Mouse (Mus musculus) heart, postnatal 36 days (tissue): ENCODE results near the gene Olfr560. TPM values are rescaled to one million over a fixed set of nuclear protein-coding genes. Genes with fewer than 3 reads are reported as not detected.

Experiments
- DNase-seq, 2 experiments: peaks; one replicate each; pipeline ENCODE4 v3.0.0; 2021 to 2022
- intact Hi-C: fragments of 180-260 bp; cut with DNase I; formaldehyde crosslinking; loops from one replicate; pipeline ENCODE4 v1.15.1; 2025
- total RNA-seq, 2 experiments: library from RNA; stranded (reverse); gene quantifications; 2 replicates each; pipeline ENCODE4 v1.2.3; 2021

Olfr560 gene
- not detected for total RNA-seq

- no peak for DNase-seq
- intact Hi-C loops = loop anchor here (10.0 kb wide), 1 partner anchor 156 kb away; the partner anchor contains the start of gene Olfr571
Observed at GRCm38 (mm10) chr7:102759266-102759665, at the start of gene Olfr560, which contains the start of gene Olfr78. Olfr560 (minus strand) TSS chr7:102759366. Olfr78 (minus strand) TSS chr7:102759471.

DNA sequence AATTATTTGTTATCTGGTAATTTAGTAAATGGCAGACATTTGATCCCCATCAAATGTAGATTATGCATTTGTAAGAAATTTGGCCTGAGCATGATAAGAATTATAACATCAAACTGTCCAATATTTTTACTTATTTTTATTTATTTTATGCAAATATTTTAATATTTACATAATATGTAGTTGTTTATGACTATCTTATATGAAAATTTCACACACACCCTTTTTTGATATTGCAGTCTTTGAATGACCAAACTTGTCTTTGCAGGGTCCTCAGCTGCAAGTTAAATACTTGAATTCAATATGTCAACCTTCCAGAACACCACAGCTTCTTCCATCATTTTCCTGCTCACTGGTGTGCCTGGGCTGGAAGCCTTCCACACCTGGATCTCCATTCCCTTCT is 44.0 kb upstream of the Olfr560 start, which contains the start of gene Olfr564:
Olfr564 (plus strand) TSS at position 301 of the 400 bp plus-strand sequence.
- intact Hi-C loops = no loop called here
- no peak for DNase-seq

- intact Hi-C loops = no loop called here
Observed at GRCm38 (mm10) chr7:102770921-102771320, 11.8 kb upstream of the Olfr560 start, which contains the start of gene Olfr561. Olfr561 (plus strand) TSS chr7:102771221.

DNA sequence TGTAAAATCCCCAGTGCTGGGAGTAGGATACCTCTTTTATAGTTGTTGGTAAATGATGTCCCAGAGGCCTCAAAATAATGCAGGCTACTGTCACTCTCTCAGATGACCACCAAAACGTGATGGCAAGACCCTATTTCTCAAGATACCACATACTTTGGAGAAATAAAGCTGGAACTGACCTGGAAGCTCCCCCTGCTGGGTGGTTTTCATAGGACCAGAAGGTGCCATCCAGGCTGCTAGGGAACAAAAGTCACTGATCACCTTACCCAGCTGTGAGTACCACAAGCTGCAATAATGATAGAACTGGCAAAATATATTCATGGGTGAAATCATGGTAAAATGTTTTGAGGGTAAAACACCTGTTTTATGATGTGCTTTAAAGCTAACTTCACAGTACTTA is 7.1 kb downstream of the Olfr560 start:
- peak in 1 of 2 experiments; percentile 6 for DNase-seq
- intact Hi-C loops = loop anchor here (2.0 to 10.0 kb wide), 3 partner anchors 87 to 239 kb away; partner anchors contain the start of genes Olfr556 and Olfr571

More at GRCm38 (mm10) chr7:102770921-102771320, 11.8 kb upstream of the Olfr560 start, which contains the start of gene Olfr561:
- DNase-seq = no peak

DNA sequence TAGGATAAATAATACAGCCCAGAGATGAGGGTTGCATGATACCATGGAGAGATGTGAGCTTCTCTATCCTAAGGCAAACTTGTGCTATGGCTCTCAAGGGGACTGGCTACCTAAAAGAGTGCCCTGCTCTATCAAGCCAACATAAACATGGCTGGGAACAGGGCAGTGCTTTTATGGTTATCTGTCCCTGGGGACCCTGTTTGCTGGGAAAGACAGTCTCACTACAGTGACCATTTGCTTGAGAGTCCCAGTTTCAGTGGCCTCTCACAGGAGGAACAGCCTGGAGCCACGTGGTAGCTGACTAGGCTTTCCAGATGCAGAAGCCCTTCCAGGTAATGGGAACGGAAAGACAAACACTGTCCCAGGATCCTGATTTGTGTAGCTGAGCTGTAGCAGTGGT is 21.5 kb downstream of the Olfr560 start:
- DNase-seq = no peak
- intact Hi-C loops = no loop called here

DNA sequence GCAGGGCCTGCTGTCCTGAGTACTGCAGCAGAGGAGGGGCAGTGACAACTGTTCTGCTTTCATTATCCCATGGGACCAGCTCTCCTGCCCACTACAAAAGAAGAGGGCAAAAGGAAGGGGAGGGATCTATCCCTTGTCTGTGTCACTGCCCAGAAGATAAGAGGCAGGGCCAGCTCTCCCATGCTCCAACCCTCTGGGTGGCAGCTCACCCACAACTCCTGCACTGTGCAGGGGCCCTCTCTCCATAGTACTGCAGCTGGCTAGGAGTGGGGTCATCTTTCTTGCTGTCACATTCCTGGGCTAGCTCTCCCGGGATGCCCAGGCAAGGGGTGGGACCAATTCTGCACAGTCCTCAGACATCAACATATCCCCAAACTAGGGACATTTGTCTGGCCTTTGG is 25.4 kb downstream of the Olfr560 start:
- DNase-seq = no peak
- intact Hi-C loops = no loop called here

- no peak for DNase-seq
- intact Hi-C loops = no loop called here
Observed at GRCm38 (mm10) chr7:102727391-102727790, 31.8 kb downstream of the Olfr560 start, which contains the start of gene Olfr559. Olfr559 (minus strand) TSS chr7:102727491.

DNA sequence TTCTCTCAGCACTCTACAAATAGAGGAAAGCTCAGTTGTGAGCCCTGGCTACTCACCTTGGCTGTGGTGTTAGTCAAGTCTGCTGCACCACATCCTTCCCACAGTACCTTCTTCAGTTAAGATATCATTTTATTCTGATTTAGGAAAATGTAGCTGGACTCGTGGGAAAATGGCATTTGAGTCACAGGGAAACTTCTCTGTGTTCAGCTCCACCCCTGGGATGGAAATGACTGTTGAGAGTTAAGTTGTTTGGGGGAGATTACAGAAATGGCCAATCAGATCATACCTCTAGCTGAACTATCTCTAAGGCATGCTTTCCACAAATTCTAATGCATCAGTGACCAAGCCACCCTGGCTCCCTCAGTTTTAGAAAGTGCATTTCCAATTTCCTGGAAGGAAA is 40.2 kb downstream of the Olfr560 start, which contains the start of gene Olfr33:
Olfr33 (minus strand) TSS at position 101 of the 400 bp plus-strand sequence.
- intact Hi-C loops = no loop called here

GRCm38 (mm10) chr7:102701915-102702314 is 57.3 kb downstream of the Olfr560 start, which contains the start of gene Olfr558:
Olfr558 (plus strand) TSS chr7:102702215.
- no peak for DNase-seq
- intact Hi-C loops = no loop called here

More for the DNA sequence above, 40.2 kb downstream of the Olfr560 start, which contains the start of gene Olfr33:
- DNase-seq = no peak

Other genes starting within 250 kb of the Olfr560 start
- gene Olfr547, start 224.6 kb downstream of the Olfr560 start, total RNA-seq = not detected
- gene Olfr548-ps1, start 218.5 kb downstream of the Olfr560 start, total RNA-seq = not detected
- not detected for gene Olfr549, start 209.5 kb downstream of the Olfr560 start, total RNA-seq
- gene Trim21, start 193.9 kb downstream of the Olfr560 start, total RNA-seq = 1 to 10 TPM; 5.2 to 7.0 TPM
- under 1 TPM in 1 of 2 experiments, not detected in 1; 0.08 TPM for gene Olfr550, start 187.9 kb downstream of the Olfr560 start, total RNA-seq
- gene Olfr551, start 167.5 kb downstream of the Olfr560 start, total RNA-seq = not detected
- under 1 TPM; 0.14 TPM for gene Olfr552, start 161.6 kb downstream of the Olfr560 start, total RNA-seq
- gene Olfr553, start 141.1 kb downstream of the Olfr560 start, total RNA-seq = not detected
- gene Olfr554, start 120.9 kb downstream of the Olfr560 start, total RNA-seq = not detected
- gene Olfr555, start 100.5 kb downstream of the Olfr560 start, total RNA-seq = not detected
- not detected for gene Olfr556, start 94.5 kb downstream of the Olfr560 start, total RNA-seq
- 1 to 10 TPM; 7.7 to 8.4 TPM for gene Trim68, start 72.0 kb downstream of the Olfr560 start, total RNA-seq
- not detected for gene Olfr557, start 63.5 kb downstream of the Olfr560 start, total RNA-seq
- gene Olfr558, start 57.2 kb downstream of the Olfr560 start, total RNA-seq = 1 to 10 TPM; 2.5 to 3.0 TPM
- not detected for gene Olfr33, start 40.3 kb downstream of the Olfr560 start, total RNA-seq
- not detected for gene Olfr559, start 31.9 kb downstream of the Olfr560 start, total RNA-seq
- gene Olfr78, start 105 bp upstream of the Olfr560 start, total RNA-seq = under 1 TPM; 0.28 to 0.68 TPM
- gene Olfr561, start 11.9 kb upstream of the Olfr560 start, total RNA-seq = not detected
- not detected for gene Olfr564, start 44.1 kb upstream of the Olfr560 start, total RNA-seq
- gene Olfr566, start 99.4 kb upstream of the Olfr560 start, total RNA-seq = not detected
- gene Olfr568, start 117.8 kb upstream of the Olfr560 start, total RNA-seq = not detected
- gene Olfr569, start 131.5 kb upstream of the Olfr560 start, total RNA-seq = not detected
- not detected for gene Olfr570, start 135.2 kb upstream of the Olfr560 start, total RNA-seq
- not detected for gene Olfr571, start 158.2 kb upstream of the Olfr560 start, total RNA-seq
- gene Olfr572, start 165.0 kb upstream of the Olfr560 start, total RNA-seq = not detected
- not detected for gene Olfr573-ps1, start 183.2 kb upstream of the Olfr560 start, total RNA-seq
- not detected for gene Olfr574, start 189.1 kb upstream of the Olfr560 start, total RNA-seq
- gene Olfr575, start 199.4 kb upstream of the Olfr560 start, total RNA-seq = not detected
- not detected for gene Olfr576, start 203.3 kb upstream of the Olfr560 start, total RNA-seq
- not detected for gene Olfr577, start 216.6 kb upstream of the Olfr560 start, total RNA-seq
- not detected for gene Olfr578, start 230.0 kb upstream of the Olfr560 start, total RNA-seq